Mouse (Mus musculus) MEL (cell line): ENCODE data around the gene Cnbd2.

Source experiments
- CTCF ChIP-seq, 3 experiments: IDR thresholded peaks in 2 of 3; conservative IDR thresholded peaks in 1 of 3; 2 replicates each; pipeline ENCODE4 v1.5.1; 2011 to 2012; ENCODE audit warnings: low read length in 3 of 3, low read depth in 2 of 3, mild to moderate bottlenecking in 2 of 3, improper control_type of control experiment in 1 of 3, inconsistent platforms in 1 of 3, mixed read lengths in 1 of 3, moderate library complexity in 1 of 3; ENCODE audit not compliant: control insufficient read depth in 1 of 3, insufficient read depth in 1 of 3, poor library complexity in 1 of 3, severe bottlenecking in 1 of 3
- USF1 ChIP-seq: IDR thresholded peaks from 2 replicates; pipeline ENCODE4 v1.6.1; 2014; ENCODE audit warnings: low read depth, mild to moderate bottlenecking, inconsistent platforms, low read length, improper control_type of control experiment, moderate library complexity

GRCm38 (mm10) chr2:156324116-156324588 lies 12.1 kb downstream of the Cnbd2 start:
- TF ChIP-seq CTCF (IDR thresholded peaks at IDR 0.05 in 2 of 3, conservative IDR thresholded peaks at IDR 0.05 in 1 of 3; ENCODE audit: control insufficient read depth in 1 of 3, insufficient read depth in 1 of 3, low read depth in 2 of 3, low read length in 3 of 3, poor library complexity in 1 of 3, severe bottlenecking in 1 of 3) (no peak), USF1 (no peak)
